Mouse (Mus musculus): Measurements from ENCODE around the gene Ctnnb1.
"Not testable (repeated sequence)": the region's sequence is repeated elsewhere in the genome, so short reads cannot be mapped to it uniquely, and the experiment has no call there.

The Ctnnb1 gene

DNA sequence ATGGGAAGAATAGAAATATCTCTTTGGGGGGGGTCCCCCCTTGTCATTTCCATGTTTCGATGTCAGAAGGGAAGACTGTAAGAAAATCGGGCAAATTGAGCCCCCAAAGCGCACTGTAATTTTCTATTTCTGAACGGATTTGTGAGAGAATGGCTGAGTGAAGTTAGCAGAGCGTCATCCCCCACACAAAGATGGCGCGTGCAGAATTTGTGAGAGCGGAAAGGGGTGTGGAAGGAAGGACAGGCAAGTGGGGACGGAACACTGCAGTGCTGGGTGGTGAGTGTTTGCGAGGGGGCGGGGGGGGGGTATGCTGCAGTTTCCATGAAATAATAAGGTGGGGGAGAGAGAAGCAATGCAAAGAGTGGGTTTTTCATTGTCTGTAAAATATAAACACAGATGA lies at the start of gene Ctnnb1:
Gene Ctnnb1 (plus strand): TSS at position 136 of the 400 bp plus-strand sequence.
- no peak for DNase-seq

DNA sequence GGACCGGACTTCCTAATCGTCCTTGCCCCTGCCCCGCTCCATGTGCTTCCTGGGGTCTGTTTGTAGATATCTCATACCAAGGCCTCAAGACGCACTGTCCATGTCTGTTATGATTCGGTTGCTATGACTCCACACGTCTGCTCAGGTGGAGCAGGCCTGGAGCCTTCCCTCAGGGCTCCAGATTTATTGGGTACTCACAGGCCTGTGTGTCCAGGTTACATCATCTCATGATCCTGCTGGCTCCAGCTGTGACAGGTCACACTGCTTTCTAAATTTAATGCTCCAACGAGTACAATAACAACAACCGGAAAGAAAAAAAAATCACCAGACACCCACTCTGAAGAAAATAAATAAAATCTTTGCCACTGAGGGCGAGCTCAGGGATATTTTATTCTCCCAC lies 48.7 kb upstream of the Ctnnb1 start:
- no peak for DNase-seq

DNA sequence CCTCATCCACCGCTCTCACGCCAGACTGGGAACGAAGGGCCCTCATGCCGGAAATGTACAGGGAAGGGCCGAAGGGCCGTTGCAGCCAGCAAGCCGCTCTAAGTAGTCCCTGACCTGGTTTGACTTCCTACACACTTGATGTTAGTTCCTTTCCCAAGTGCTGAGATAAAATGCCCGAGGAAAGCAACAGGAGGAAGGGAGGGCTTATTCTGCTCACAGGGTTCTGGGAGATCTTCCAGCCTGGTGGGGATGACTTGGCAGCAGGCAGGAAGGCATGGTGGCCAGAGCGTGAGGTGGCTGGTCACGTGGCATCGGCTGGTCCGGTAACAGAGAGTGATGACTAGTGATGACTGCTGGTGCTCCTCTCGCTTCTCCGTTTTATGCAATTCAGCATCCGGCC lies 47.9 kb upstream of the Ctnnb1 start:
- peak; percentile 77 to 78 for DNase-seq

DNA sequence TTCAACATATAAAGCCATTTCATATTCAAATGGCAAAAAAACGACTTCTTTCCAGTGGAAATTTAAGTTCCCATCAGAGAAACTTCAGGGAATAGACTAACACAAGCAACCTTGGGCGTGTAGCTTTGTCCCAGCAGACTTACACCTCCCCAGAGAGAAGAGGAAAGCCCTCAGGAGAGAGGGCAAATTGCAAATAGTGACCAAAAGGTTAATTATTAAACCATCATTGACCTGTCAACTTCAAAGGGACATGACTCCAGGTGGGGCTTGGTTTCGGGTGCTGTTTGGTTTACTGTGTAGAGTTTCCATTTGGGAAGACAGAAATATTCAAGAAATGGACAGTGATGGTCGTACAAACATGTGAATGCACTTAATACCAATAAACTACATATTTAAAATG lies 47.2 kb upstream of the Ctnnb1 start:
- no peak for DNase-seq

DNA sequence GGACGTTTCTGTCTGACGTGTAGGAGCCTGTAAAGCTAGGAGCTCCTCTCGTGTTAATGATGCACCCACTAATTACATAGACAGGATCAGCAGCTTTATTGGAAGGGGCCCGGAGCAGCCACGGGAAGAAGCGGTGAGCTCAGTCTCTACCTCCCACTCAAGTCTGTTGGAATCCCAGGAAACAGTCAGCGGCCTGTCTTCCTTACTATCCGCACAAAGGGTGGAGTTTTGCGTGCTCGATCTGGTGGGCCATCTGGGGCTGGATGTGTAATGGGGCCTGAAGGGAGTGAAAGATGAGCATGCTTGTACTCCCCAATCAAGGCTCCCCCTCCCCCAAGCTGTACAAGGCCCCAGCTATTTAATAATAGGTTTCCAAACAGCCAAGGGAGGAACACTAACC lies 44.3 kb upstream of the Ctnnb1 start:
- no peak for DNase-seq

DNA sequence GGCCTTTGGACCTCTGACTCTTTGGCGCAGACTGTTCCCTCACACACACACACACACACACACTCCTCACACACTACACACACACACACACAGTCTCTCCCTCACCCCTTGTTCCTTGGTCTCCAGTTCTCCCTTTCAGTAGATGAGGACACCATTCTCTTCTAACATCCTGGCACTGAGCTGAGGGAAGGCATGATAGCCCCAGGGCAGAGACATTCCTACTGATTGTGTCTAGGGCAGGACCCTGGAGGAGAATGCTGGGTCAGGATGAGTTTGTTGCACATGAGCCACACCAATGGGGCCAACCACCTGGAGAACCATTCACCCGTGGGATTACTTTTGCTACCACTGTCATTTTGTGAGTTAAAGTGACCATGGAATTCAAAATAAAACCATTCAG lies 41.4 kb upstream of the Ctnnb1 start:
- DNase-seq = no peak

DNA sequence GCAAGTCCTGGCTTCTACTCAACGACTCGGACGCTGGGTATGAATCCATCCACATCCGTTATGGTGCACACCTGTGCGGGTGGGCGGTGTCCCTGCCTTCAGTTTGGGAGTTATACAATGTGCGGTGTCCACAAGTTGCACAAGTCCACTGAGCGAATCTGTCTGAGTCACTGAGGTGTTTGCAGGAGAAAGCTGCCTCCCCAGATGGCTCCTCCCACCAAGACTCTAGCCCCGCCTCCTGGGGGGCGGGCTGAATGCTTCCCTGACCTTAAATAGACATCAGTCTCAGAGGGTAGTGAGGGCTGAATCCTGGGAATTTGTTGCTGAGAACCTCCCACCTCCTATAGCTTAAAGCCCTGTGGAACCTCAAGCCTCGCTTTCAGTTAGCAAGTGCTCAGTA lies 35.6 kb upstream of the Ctnnb1 start:
- no peak for DNase-seq

DNA sequence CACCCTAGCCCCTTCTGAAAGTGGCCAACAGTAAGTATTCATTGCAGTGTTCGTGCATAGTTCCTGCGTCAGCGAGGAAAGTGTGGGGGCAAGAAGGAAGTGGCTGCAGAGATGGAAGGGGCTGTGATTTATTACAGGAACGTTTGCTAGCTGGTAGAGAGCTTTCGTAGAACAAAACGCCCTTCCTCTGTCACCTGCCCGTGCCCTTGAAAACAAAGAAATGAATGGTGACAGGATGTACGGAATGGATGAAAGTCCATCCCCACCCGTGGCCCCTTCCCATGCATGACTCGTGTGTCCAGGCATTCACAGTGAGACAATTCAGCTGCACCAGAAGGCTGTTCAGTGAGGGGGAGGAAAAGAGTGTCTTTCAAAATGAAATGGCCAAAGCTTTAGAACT lies 35.0 kb upstream of the Ctnnb1 start:
- DNase-seq = no peak

DNA sequence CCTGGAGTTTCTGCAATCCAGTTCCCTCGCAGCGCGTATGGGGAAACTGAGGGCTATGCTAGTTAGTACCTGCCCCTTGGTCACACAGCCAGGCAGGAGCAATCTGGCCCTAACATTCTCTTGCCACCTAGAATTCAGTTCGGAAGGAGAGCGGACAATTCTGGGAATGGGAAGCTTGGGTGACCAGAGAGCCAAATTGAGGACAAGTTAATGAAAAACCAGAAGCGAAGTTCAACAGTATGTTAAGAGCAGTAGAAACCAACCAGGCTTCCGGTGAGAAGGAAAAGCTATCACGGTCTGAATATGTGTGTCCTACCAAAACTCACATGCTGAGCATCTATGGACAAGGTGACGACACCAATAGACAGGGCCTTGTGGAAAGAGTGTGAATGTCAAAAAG lies 34.6 kb upstream of the Ctnnb1 start:
- no peak for DNase-seq

DNA sequence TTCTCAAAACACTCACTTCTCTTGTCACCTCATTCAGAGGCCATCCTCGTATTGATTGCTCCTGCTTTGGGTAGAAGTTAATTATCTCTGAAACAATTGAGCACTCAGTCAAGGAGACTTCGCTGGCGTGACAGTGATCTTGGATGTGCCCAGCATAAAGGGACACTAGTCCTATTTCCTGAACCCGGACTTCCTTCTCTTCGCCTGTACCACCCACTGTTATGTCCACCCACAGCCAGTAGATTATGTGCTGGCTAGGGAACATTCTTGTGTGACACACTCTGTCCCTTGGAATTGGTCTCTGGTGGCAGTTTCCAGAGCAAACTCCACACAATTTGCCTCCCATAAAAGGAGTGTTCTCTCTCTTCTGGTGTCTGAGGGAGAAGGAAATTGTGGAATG lies 32.5 kb upstream of the Ctnnb1 start:
- no peak for DNase-seq

DNA sequence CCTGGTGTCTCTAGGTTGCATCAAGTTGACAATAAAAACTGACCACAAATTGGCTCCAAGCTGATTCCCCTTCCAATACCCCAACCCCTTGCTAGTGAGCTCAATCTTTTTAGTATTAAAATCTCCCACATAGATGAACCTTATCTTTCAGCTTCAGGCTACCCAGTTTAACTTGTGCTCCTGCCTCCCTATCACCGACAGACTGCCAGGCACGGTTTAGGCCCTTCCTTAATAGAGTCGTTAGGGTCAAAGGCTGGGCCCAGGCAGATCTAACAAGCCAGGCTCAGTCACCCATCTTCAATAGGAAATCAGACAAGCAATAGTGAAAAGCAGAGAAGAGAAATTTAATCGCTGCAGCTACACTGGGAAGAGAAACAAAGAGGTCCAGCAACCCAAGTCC lies 31.7 kb upstream of the Ctnnb1 start:
- no peak for DNase-seq

DNA sequence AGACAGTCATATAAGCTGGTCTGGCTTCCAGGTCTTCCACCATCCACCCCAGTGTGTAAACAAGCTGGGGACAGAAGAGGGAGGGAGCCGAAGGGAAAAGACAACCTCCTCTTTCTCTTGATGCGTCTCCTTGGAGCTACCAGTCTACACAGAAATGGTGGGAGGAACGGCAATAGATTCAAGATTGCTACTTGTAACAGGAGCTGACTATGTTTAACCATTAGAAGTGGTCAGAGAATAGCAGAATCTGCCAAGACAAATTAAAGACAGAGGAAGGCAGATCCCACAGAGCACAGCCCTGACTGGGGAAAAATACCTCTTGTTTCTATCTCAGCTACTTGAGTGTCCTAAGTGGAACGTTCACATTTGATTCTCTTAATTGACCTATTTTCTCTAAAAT lies 29.2 kb upstream of the Ctnnb1 start:
- DNase-seq = no peak

DNA sequence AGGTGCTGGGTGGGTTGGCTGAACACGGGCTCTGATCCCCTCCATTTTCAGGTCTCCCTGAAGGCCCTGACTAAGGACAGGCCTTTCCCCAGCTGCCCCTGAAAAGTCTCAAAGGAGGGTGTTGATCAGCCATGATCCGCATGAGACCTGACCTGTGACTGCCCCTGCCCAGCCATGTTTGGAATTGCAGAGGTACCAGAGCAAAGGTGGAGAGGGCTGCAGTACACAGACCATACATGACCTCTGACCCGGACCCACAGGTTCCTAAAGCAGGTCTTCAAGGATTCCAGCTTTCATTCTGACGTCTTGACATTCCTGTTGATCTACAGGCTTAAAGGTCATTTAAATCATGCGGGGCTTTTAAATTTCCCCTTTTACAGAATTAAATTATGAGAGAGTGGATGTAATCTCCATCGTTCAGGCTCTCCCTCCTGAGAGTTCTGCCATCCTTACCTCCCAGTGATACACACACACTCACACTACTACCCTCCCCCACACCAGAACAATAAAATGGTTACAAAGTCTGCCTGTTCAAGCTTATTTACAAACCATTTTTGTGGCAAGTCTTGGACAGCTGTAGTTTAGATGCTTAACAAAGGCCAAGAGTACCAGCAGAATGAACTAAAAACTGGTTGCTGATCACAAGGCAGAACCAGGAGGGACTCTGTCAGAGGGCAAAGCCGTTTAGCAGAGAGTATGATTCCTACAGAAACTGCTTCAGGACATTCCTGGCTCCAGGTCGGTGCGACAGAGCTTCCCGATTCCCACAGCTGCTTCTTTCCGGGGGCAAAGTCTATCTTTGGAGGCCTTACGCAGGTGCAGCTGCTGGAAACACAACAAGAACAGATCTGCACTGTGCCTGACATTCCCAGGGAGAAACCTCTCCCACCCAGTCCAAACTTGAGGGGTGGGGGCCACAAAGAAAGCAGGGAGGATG lies 28.4 kb upstream of the Ctnnb1 start:
- no peak for DNase-seq

DNA sequence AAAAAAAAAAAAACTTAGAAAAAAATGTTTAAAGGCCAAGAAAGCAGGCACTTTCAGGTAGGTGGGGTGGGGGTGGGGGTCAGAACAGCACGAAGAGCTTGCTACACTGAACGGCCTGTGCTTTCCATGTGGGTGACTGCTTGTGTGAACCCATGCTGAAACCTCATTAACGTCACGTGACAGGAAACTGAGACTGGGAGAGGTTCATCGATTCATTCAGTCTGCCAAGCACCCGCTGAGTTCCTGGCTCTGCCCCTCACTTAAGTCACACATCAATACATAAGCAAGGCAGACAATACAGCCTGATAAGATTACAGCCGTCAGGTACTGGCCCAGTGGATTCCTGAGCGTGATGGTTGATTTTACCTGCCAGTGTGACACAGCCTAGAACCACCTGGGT lies 26.5 kb upstream of the Ctnnb1 start:
- DNase-seq = peak in 1 of 2 experiments; percentile 30

DNA sequence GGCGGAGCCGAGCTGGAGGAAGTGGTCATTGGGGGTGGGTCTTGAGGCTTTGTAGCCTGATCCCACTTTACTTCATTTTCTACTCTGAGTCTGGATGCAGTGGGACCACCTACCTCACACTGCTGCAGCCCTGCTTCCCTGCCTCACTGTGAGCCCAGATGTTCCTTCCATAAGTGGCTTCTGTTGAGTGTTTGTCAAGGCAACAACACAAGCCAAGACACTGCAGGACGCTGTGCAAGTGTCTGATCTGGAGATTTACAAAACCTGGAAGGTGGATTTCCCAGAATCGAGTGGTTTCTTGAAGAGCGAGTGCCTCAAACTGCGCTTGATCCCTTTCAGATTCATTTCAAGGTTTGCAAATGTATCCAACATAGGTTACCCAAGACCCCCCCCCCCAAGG lies 20.6 kb upstream of the Ctnnb1 start:
- no peak for DNase-seq

DNA sequence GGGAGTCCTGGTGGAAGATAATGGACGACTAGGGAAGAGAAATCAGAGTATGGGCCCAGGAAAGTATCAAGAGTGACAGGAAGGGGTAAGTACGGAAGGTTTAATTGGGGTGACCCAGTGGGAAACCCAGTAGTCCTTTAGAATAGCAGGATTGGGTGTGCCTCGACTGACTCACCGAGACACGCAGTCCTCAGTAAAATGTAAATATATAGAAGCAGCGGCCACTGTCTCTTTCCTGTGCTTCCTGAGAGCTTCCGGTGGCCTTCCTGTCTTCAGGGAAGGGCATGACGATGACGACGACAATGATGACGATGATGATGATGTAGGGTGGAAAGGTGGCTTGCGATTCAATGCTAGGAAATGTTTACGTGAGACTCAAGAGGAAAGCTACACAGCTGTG lies 15.9 kb upstream of the Ctnnb1 start:
- DNase-seq = no peak

DNA sequence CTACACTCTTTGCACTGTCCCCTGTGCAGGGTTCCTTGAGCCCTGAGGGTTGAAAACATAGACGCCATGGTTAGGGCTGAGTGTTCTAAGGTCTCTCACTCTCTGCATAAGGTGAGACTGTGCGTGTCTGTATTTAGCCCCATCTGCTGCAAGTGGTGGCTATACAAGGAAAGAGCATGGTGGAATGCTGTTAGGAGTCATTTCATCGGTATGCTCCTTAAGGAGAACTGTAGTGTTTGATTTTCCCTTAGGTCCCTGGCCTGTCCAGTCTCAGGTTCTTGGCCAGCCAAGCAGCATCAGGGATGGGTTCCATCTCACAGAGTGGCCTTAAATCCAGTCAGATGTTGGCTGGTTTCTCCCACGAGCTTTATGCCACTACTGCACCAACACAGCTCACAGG lies 14.6 kb upstream of the Ctnnb1 start:
- no peak for DNase-seq

DNA sequence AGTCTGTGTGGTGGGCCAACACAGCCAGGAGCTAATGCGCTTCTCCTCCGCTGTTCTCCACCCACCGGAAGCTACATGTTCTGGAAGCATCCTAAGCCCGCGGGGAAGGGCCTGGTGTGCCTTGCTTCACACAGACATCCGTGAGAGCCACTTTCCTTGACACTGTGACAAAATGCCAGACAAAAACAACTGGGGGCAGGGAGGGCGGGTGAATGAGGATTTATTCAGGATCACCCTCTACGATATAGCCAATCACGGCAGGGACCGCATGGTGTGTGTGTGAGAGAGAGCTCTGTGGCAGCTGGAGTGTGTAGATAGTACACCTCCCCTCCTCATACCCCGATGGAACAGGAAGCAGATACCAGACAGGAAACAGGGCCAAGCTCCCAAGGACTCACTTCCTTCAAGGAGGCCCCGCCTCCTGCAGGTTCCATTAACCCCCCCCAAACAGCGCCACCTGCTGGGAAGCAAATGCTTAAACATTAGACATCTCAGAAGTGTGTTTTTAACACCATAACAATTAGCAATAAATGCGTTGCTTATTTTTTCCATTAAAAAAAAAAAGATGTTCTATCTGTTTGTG lies 14.0 kb upstream of the Ctnnb1 start:
- no peak for DNase-seq

DNA sequence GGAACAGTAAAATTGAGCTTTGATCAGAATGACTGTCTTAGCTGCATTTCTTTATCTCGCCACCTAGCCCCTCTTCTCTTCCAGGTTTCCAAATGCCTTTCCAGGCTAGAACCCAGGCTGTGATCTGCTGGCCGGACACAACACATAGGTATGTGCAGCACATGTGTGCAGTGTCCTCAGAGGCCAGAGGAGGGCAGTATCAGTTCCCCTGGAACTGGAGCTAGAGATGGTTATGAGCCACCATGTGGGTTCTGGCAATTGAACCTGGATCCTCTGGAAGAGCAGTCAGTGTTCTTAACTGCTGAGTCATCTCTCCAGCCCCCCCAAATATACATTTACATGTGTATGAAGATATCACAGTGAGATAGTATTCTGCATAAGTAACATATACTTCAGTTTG lies 11.4 kb upstream of the Ctnnb1 start:
- DNase-seq = not testable (repeated sequence)

DNA sequence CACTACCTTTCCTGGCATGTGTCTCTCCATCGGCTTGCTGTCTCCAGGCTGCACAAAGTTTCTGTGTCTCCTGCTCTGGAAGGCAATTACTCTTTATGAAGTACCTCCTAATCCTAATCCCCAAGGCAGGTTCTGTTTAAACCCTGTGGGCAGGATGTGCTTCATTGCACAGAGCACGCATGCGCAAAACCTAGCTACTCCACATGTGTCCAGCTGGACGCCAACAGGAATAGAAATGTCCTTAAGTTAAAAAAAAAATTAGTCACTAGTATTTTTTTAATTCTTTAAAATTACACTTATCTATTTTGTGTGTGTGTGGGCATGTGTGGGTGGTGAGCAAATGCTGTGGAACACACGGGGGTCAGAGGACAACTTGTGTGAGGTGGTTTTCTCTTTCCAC lies 10.8 kb upstream of the Ctnnb1 start:
- no peak for DNase-seq

DNA sequence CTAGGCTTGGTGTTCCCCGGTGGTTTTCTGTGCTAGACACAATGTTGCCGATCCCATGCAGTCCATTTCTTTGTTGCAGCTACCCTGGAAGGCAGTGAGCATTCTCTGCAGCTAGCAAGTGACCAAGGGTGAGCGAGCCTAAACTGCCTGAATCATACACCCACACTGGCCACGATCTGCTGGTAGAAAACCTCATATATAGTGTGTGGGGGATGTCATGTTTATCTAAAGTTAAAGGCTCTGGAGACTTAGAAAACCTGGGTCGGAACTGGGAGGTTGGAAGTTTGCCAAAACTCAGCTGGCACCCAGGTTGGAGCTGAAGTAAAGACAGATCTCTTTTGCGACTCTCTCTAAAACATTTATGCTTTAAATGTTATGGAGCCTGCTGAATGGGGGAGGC lies 10.4 kb upstream of the Ctnnb1 start:
- peak in 1 of 2 experiments; percentile 24 for DNase-seq

DNA sequence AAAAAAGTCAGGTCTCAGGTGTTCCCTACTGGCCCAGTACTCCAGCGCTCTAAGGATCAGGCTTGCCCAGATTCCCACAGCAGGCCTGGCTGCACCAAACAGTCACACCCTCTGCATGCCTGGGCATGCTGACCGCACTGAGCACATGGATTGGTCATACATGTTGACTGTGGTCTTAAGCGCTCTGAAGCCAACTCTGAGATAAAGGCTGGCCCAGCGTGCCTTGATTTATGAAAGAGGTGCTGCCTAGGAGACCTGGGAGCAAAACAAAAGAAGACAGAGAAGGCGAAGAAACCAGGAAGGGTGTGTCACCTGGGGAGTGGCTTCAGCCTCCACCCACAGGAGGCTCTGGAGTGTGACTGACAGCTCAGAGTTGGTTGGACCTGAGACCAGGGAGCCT lies 9.9 kb upstream of the Ctnnb1 start:
- no peak for DNase-seq

DNA sequence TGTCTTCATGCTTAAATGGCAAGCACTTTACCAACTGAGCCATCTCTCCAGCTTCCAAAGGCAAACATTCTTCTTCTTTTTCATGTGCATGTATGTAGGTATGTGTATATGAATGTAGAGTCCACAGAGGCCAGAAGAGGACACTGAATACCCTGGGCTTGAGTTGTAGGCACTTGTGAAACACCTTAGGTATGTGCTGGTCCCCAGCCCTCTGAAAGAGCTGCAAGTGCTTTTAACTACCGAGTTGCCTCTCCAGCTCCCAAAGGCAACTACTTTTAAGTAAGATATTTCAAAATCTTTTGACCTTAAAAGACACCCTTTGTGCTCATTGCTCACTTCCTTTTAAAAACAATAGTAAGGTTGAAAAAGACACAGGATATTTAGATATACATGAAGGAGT lies 2.9 kb upstream of the Ctnnb1 start:
- no peak for DNase-seq

DNA sequence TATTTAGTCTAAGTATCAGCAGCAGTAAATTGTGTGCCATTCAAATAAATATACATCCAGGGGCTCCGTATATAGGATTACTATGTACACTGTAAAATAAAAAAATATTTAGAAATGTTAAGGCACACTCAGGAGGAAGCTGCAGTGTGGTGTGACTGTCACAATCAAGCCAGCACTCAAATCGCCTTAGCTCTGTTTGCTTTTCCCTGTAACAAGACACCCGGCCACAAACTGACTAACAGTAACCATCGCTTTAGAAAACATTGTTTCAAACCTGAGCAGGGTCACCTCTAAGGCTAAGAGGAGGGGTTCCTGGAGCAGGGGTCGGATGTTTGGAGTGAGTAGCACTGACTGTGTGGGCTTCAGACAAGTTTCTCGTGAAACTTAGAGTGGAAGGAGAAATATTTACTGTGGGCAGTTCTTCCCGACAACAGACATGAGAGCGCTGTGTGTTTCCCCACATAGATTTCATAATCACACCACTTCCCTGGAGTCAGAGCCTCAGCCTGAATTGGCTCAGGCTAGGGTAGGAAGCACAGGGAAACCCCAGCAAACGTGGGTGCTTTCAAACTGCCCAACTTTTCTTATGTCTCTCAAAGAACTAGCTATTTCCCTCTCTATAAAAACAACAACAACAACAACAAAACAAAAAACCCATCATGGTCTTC lies 1.9 kb upstream of the Ctnnb1 start:
- no peak for DNase-seq
